Mouse (Mus musculus) activated CD4-positive, CD25-positive, alpha-beta regulatory T cell, adult 4 months (primary cell): ENCODE measurements around the gene Mansc1. TPM values are rescaled to one million over a fixed set of nuclear protein-coding genes. Genes with fewer than 3 reads are reported as not detected.

Experiments
- ATAC-seq: one replicate; pipeline ENCODE4 v1.8.0; 2017
- polyA plus RNA-seq, 2 experiments: library from polyadenylated mRNA; unstranded; fragments of 100-300 nt; shearing (Covaris generic); gene quantifications; one replicate each; pipeline ENCODE4 v1.2.1; 2017

Mansc1 gene
- polyA plus RNA-seq, 2 experiments from 2014 or later: 8.6 to 9.9 TPM

- ATAC-seq: no peak
These were observed 37.5 kb downstream of the Mansc1 start for GRCm38 (mm10) chr6:134594569-134595442.

- no peak for ATAC-seq
These were observed 40.7 kb downstream of the Mansc1 start for GRCm38 (mm10) chr6:134591614-134592013.

GRCm38 (mm10) chr6:134586241-134586640 is 46.0 kb downstream of the Mansc1 start:
- ATAC-seq: no peak

GRCm38 (mm10) chr6:134584616-134585015 is 47.7 kb downstream of the Mansc1 start:
- ATAC-seq: no peak

- no peak for ATAC-seq
These were observed 50.2 kb downstream of the Mansc1 start for GRCm38 (mm10) chr6:134582110-134582509.

GRCm38 (mm10) chr6:134579506-134579905 is 52.8 kb downstream of the Mansc1 start:
- ATAC-seq: no peak

- ATAC-seq: no peak
These were observed 54.2 kb downstream of the Mansc1 start for GRCm38 (mm10) chr6:134578039-134578438.

- ATAC-seq: no peak
These were observed 57.0 kb downstream of the Mansc1 start for GRCm38 (mm10) chr6:134575288-134575741.

GRCm38 (mm10) chr6:134567986-134568556 is 64.2 kb downstream of the Mansc1 start:
- no peak for ATAC-seq

- peak; percentile 88 for ATAC-seq
These were observed 65.3 kb downstream of the Mansc1 start, which contains the start of gene Lrp6 for GRCm38 (mm10) chr6:134566818-134567485. Gene Lrp6 (minus strand): TSS chr6:134566965.

GRCm38 (mm10) chr6:134566248-134566817 is 66.0 kb downstream of the Mansc1 start:
- no peak for ATAC-seq

GRCm38 (mm10) chr6:134565606-134566247 is 66.6 kb downstream of the Mansc1 start:
- ATAC-seq: no peak

GRCm38 (mm10) chr6:134564539-134564938 is 67.7 kb downstream of the Mansc1 start:
- ATAC-seq: no peak

GRCm38 (mm10) chr6:134559635-134560034 is 72.7 kb downstream of the Mansc1 start:
- ATAC-seq: no peak

Other genes starting within 250 kb of the Mansc1 start
- under 1 TPM; 0.48 to 0.81 TPM for gene Bcl2l14, start 236.2 kb downstream of the Mansc1 start, polyA plus RNA-seq
- 1 to 10 TPM; 6.8 to 8.7 TPM for gene Lrp6, start 65.5 kb downstream of the Mansc1 start, polyA plus RNA-seq
- gene Borcs5, start 7.0 kb upstream of the Mansc1 start, polyA plus RNA-seq: 10 to 100 TPM; 10.8 to 15.5 TPM
- gene Dusp16, start 160.1 kb upstream of the Mansc1 start, polyA plus RNA-seq: 1 to 10 TPM; 1.9 to 2.2 TPM
- gene Crebl2, start 197.7 kb upstream of the Mansc1 start, polyA plus RNA-seq: 10 to 100 TPM; 26.3 to 31.1 TPM